In the genomic region with DNA sequence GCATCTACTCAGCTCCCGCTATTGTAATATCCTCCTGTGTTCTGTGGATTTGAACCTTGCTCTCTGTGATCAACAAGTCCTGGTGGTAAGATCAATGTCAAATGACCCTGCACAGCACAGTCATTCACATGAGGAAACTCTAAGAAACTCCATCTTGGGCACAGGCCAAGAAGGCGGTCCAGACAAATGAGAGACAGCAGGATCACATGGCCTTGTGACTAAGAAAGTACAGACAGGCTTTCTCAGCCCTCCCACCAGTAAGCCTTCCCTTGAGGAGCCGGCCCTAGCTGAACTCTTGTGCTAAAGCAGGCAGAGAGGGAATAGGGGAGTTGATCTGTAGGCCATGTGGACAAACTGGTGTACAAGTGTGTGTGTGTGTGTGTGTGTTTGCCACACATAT, we compare ENCODE assay signal across 7 mouse cellular contexts. TPM values are rescaled to one million over a fixed set of nuclear protein-coding genes. Genes with fewer than 3 reads are reported as not detected.
DNase-seq lines count a peak whose midpoint lies in the region; ATAC-seq lines count a peak whose summit lies in the region.

No protein-coding gene starts in this region.

- H3K36me3 ChIP-seq in heart, embryonic 14.5 days (ENCODE audit: control insufficient read depth, insufficient read depth, low read length) = no peaks in the 10 kb centered on the region
- H3K36me3 ChIP-seq in limb, embryonic 15.5 days = no peaks in the 10 kb centered on the region

- no peak overlapping the region for H3K9ac ChIP-seq in heart, embryonic 14.5 days (ENCODE audit: low read length)
- H3K9ac ChIP-seq in limb, embryonic 15.5 days = no peak overlapping the region

- no peak overlapping the region for H3K4me2 ChIP-seq in heart, embryonic 14.5 days (ENCODE audit: low read length)
- no peak overlapping the region for H3K4me2 ChIP-seq in limb, embryonic 15.5 days

- H3K4me1 ChIP-seq in heart, embryonic 14.5 days (ENCODE audit: control insufficient read depth in 2 of 2, insufficient read depth in 2 of 2, low read length in 2 of 2) = peaks cover 12 to 36% of the 10 kb centered on the region in 2 experiments
- H3K4me1 ChIP-seq in limb, embryonic 15.5 days = peaks cover 24% of the 10 kb centered on the region

- peak; percentile 39 for DNase-seq in Muller cell, postnatal 12 days (ENCODE audit: inconsistent ontology term)
- DNase-seq in adipocyte (ENCODE audit: low spot score) = peak; percentile 26
- no peak for DNase-seq in spleen, postnatal 14 days (ENCODE audit: low spot score in 2 of 2)
- DNase-seq in neural tube, embryonic 10.5 days (ENCODE audit: extremely low spot score, low spot score) = no peak
- DNase-seq in cerebellum, adult 9-11 months = no peak

- peak; percentile 37 for ATAC-seq in heart, embryonic 14.5 days (ENCODE audit: insufficient number of reproducible peaks, insufficient read depth, low FRiP score, low read depth)
- ATAC-seq in limb, embryonic 15.5 days (ENCODE audit: insufficient number of reproducible peaks, low FRiP score, low TSS enrichment, low read depth) = 0 out of 2 replicates have a peak, but pooled peaks have one; percentile 27

- peaks cover 6% of the 10 kb centered on the region; the same call in 1 of the 2 replicates for H3K9me3 ChIP-seq in heart, embryonic 14.5 days (ENCODE audit: control insufficient read depth, low read length)
- H3K9me3 ChIP-seq in limb, embryonic 15.5 days = no peaks in the 10 kb centered on the region

- H3K27me3 ChIP-seq in heart, embryonic 14.5 days (ENCODE audit: control insufficient read depth, insufficient read depth, low read length) = no peaks in the 10 kb centered on the region
- no peaks in the 10 kb centered on the region for H3K27me3 ChIP-seq in limb, embryonic 15.5 days

- no peak overlapping the region for H3K27ac ChIP-seq in heart, embryonic 14.5 days (replicated peaks in 1 of 2; ENCODE audit: control insufficient read depth in 1 of 2, insufficient read depth in 1 of 2, low read depth in 2 of 2, low read length in 2 of 2)
- no peak overlapping the region for H3K27ac ChIP-seq in limb, embryonic 15.5 days

- H3K4me3 ChIP-seq in heart, embryonic 14.5 days (ENCODE audit: control insufficient read depth in 1 of 2, insufficient read depth in 1 of 2, low read depth in 1 of 2, low read length in 2 of 2) = no peak overlapping the region
- H3K4me3 ChIP-seq in limb, embryonic 15.5 days = no peak overlapping the region

- 67% methylated on average over 3 of the region's 3 CpGs for WGBS in heart, embryonic 14.5 days
- WGBS in limb, embryonic 15.5 days = 54% methylated on average over 3 of the region's 3 CpGs

RNA-seq across cellular contexts. Expression of a gene that starts 49.4 kb away (rescaled TPM):
- 19.5 and 20.4 TPM in 2 replicates for polyA plus RNA-seq in heart, embryonic 14.5 days (2014; fragmentation: Nextera tagmentation; extraction: Ambion mirVana)
- 17.4 and 17.7 TPM in 2 replicates for polyA plus RNA-seq in limb, embryonic 15.5 days (2015; fragmentation: Nextera tagmentation; extraction: Ambion mirVana)

Comparison
In these comparisons a context has a peak if more than half of its experiments do, and no peak if none do; other contexts are left out.
1. DNase-seq: peak in Muller cell, postnatal 12 days (single experiment) and adipocyte (single experiment); none in spleen, postnatal 14 days (0 of 2), neural tube, embryonic 10.5 days (single experiment) and cerebellum, adult 9-11 months (single experiment).